Mouse (Mus musculus) bone marrow macrophage, adult 2 months (primary cell): ENCODE measurements at regions not wholly inside any gene's neighbourhood (a gene's known extent, or its start where the extent isn't known, plus 50 kb on each side); places are given as distances from the start of the nearest gene placed in this dataset.

Experiments used
- CTCF ChIP-seq: IDR thresholded peaks from 2 replicates; pipeline ENCODE4 v1.5.1; 2012; ENCODE audit warnings: low read depth, mild to moderate bottlenecking, low read length, moderate library complexity
- POLR2A ChIP-seq: IDR thresholded peaks from 2 replicates; pipeline ENCODE4 v1.6.1; 2012; ENCODE audit warnings: mild to moderate bottlenecking, low read depth, low read length, borderline replicate concordance

DNA sequence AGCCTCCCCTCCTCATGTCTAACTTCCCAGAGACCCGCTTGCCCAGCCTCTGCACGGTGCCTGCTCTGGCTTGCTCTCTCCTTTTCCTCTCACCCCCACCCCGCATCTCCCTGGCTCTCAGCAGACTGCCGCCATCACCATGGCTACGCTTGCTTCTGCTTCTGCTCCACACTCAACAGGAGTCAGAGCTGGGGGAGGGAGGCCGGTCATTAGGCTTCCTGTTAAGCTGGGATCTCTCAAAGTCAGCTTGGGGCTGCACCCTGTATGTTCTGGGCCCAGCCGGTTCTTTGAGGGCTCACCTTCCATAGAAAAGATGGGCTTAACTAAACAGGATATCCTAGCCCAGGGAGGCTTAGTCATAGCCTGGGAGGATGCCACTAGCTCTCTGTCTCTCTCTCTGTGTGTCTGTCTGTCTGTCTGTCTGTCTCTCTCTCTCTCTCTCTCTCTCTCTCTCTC is 105.7 kb downstream of the Zfp706 start:
- no peak for TF ChIP-seq POLR2A
- TF ChIP-seq CTCF, result no peak
